Mouse (Mus musculus): Measurements from ENCODE around the gene Bcl2. TPM values are rescaled to one million over a fixed set of nuclear protein-coding genes. Genes with fewer than 3 reads are reported as not detected.

Gene Bcl2
- total RNA-seq, 1 experiment: 0.98 TPM

DNA sequence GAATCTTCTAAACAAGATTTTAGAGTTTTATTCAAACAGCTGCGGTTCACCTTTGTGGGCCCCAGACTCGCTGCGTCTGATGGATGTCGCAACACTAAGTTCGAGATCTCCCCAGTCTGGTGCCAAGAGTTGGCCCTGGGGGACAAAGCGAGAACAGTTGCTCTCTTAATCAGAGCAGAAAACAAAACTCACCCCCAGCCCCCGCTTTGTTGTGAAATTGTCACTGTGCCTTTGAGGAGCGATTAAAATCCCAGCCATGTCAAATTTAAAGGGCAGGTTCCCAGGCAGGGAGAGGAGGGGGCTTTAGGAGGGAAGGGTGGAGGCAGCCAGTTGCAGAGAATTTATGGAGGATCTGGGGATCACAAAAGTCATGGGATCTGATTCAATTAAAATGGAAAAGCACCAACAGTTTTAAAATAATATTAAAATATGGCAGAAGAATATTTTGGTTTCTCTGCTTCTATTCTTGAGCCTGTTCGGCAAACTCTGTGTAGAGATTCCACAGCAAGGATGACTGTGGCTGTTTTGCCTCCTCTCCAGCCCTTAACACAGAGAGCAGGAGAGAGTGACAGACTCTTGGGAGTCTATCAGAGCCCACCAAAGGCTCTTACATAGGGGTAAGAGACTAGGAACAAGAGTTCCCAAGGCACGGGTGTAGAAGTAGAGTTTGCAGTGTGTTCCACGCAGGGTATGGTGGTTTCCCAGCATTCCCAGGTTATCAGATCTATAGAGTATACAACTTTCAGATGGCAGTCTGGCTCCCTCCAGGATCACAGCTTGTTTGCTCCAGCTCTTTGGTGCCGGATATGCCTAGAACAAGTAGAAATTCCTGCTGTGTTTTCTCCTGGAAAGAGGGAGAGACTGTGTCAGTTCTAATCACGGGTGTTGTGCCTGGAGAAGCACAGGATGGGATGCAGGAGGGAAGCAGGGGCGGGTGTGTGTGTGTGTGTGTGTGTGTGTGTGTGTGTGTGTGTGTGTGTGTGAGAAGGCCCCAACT, 130.5 kb downstream of the Bcl2 start:
- in situ Hi-C loops (cut with MboI; ENCODE audit: low sequenced_read_pairs in 2 of 2, unreplicated experiment in 2 of 2): no loop called here
- Histone ChIP-seq H3K36me3 (ENCODE audit: control insufficient read depth, insufficient read depth, low read length, poor library complexity, severe bottlenecking) (no peaks in the 10 kb centered on the region), H3K4me3 (ENCODE audit: insufficient read depth in 1 of 2, low read depth in 1 of 2, low read length in 2 of 2, poor library complexity in 1 of 2, severe bottlenecking in 1 of 2) (no peak overlapping the region), H3K27ac (ENCODE audit: insufficient read depth, low read depth, low read length, poor library complexity, severe bottlenecking) (no peak overlapping the region), H3K4me1 (ENCODE audit: control insufficient read depth in 2 of 2, insufficient read depth in 2 of 2, low read length in 2 of 2, poor library complexity in 1 of 2) (no peaks in the 10 kb centered on the region), H3K9me3 (ENCODE audit: control insufficient read depth, insufficient read depth, low read depth, low read length) (no peaks in the 10 kb centered on the region), H3K9ac (ENCODE audit: insufficient read depth, low read depth, low read length, poor library complexity, severe bottlenecking) (no peak overlapping the region)
- no peak for TF ChIP-seq MAFK (IDR thresholded peaks at IDR 0.05; ENCODE audit: insufficient read depth, low read depth, low read length)
- no peak for TF ChIP-seq CHD2 (IDR thresholded peaks at IDR 0.05; ENCODE audit: low read depth, low read length)
- TF ChIP-seq ZNF384 (IDR thresholded peaks at IDR 0.05; ENCODE audit: low read depth, low read length): no peak
- no peak for DNase-seq (ENCODE audit: low read depth, low spot score)

- H3K27ac ChIP-seq (ENCODE audit: insufficient read depth, low read depth, low read length, poor library complexity, severe bottlenecking): no peak overlapping the region
- DNase-seq (ENCODE audit: low read depth, low spot score): no peak
- in situ Hi-C loops (cut with MboI; ENCODE audit: low sequenced_read_pairs in 2 of 2, unreplicated experiment in 2 of 2): no loop called here
Observed at GRCm38 (mm10) chr1:106582810-106583209, 131.3 kb downstream of the Bcl2 start.

DNA sequence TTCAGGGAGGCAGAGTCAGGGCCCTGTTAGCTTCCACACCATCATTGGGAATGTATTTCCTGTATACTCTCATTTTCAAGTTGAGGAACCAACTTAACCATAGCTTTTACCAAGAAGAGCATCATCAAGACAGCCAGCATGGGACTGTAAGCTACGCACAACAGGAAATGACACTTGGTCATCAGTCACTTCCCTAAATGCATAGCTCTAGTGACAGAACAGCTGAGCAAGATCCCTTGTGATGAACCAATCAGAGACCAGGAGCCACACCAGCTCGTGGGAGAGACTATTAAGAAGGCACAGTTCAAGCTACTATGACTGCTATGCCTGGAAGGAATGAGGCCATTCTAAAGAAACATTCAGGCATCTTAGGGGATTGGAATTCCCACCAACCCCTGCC, 132.3 kb downstream of the Bcl2 start:
- H3K4me1 ChIP-seq (ENCODE audit: control insufficient read depth in 2 of 2, insufficient read depth in 2 of 2, low read length in 2 of 2, poor library complexity in 1 of 2): no peaks in the 10 kb centered on the region
- H3K27ac ChIP-seq (ENCODE audit: insufficient read depth, low read depth, low read length, poor library complexity, severe bottlenecking): no peak overlapping the region
- TF ChIP-seq ZC3H11A (IDR thresholded peaks at IDR 0.05; ENCODE audit: borderline replicate concordance, low read depth, low read length): no peak
- TF ChIP-seq CHD2 (IDR thresholded peaks at IDR 0.05; ENCODE audit: low read depth, low read length): no peak
- no peak overlapping the region for H3K4me3 ChIP-seq (ENCODE audit: insufficient read depth in 1 of 2, low read depth in 1 of 2, low read length in 2 of 2, poor library complexity in 1 of 2, severe bottlenecking in 1 of 2)
- no peaks in the 10 kb centered on the region for H3K36me3 ChIP-seq (ENCODE audit: control insufficient read depth, insufficient read depth, low read length, poor library complexity, severe bottlenecking)
- no peaks in the 10 kb centered on the region for H3K9me3 ChIP-seq (ENCODE audit: control insufficient read depth, insufficient read depth, low read depth, low read length)
- DNase-seq (ENCODE audit: low read depth, low spot score): no peak
- in situ Hi-C loops (cut with MboI; ENCODE audit: low sequenced_read_pairs in 2 of 2, unreplicated experiment in 2 of 2): no loop called here
- H3K9ac ChIP-seq (ENCODE audit: insufficient read depth, low read depth, low read length, poor library complexity, severe bottlenecking): no peak overlapping the region

More at GRCm38 (mm10) chr1:106582810-106583209, 131.3 kb downstream of the Bcl2 start:
- Histone ChIP-seq H3K4me3 (ENCODE audit: insufficient read depth in 1 of 2, low read depth in 1 of 2, low read length in 2 of 2, poor library complexity in 1 of 2, severe bottlenecking in 1 of 2) (no peak overlapping the region), H3K9me3 (ENCODE audit: control insufficient read depth, insufficient read depth, low read depth, low read length) (no peaks in the 10 kb centered on the region), H3K9ac (ENCODE audit: insufficient read depth, low read depth, low read length, poor library complexity, severe bottlenecking) (no peak overlapping the region), H3K36me3 (ENCODE audit: control insufficient read depth, insufficient read depth, low read length, poor library complexity, severe bottlenecking) (no peaks in the 10 kb centered on the region), H3K4me1 (ENCODE audit: control insufficient read depth in 2 of 2, insufficient read depth in 2 of 2, low read length in 2 of 2, poor library complexity in 1 of 2) (no peaks in the 10 kb centered on the region)
- no peak for TF ChIP-seq MAFK (IDR thresholded peaks at IDR 0.05; ENCODE audit: insufficient read depth, low read depth, low read length)
- TF ChIP-seq ZNF384 (IDR thresholded peaks at IDR 0.05; ENCODE audit: low read depth, low read length): no peak
- TF ChIP-seq ZC3H11A (IDR thresholded peaks at IDR 0.05; ENCODE audit: borderline replicate concordance, low read depth, low read length): no peak
- no peak for TF ChIP-seq HCFC1 (IDR thresholded peaks at IDR 0.05; ENCODE audit: borderline replicate concordance, insufficient read depth, low read length)
- TF ChIP-seq CHD2 (IDR thresholded peaks at IDR 0.05; ENCODE audit: low read depth, low read length): no peak

DNA sequence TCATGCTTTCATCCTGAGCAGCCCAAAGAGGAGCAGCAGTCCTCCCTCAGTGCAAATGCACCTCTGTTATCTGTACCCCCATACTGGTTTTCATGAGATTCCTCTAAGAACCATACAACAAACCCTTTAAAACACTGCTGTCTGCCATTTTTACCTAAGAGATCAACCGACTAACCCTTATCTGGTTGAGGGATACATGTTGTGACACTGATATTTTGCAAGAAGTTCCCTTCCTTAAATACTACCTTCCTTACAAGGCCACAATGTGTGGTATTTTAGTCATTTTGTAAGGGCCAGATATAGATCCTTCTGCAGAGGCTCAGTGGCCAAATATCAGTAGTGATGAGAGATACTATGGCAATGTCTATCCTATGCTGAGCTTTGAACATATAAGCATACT, 134.3 kb downstream of the Bcl2 start:
- Histone ChIP-seq H3K4me1 (ENCODE audit: control insufficient read depth in 2 of 2, insufficient read depth in 2 of 2, low read length in 2 of 2, poor library complexity in 1 of 2) (no peaks in the 10 kb centered on the region), H3K36me3 (ENCODE audit: control insufficient read depth, insufficient read depth, low read length, poor library complexity, severe bottlenecking) (no peaks in the 10 kb centered on the region), H3K9me3 (ENCODE audit: control insufficient read depth, insufficient read depth, low read depth, low read length) (no peaks in the 10 kb centered on the region), H3K27ac (ENCODE audit: insufficient read depth, low read depth, low read length, poor library complexity, severe bottlenecking) (no peak overlapping the region), H3K4me3 (ENCODE audit: insufficient read depth in 1 of 2, low read depth in 1 of 2, low read length in 2 of 2, poor library complexity in 1 of 2, severe bottlenecking in 1 of 2) (no peak overlapping the region), H3K9ac (ENCODE audit: insufficient read depth, low read depth, low read length, poor library complexity, severe bottlenecking) (no peak overlapping the region)
- in situ Hi-C loops (cut with MboI; ENCODE audit: low sequenced_read_pairs in 2 of 2, unreplicated experiment in 2 of 2): no loop called here
- TF ChIP-seq HCFC1 (IDR thresholded peaks at IDR 0.05; ENCODE audit: borderline replicate concordance, insufficient read depth, low read length) (no peak), CHD2 (IDR thresholded peaks at IDR 0.05; ENCODE audit: low read depth, low read length) (no peak), ZNF384 (IDR thresholded peaks at IDR 0.05; ENCODE audit: low read depth, low read length) (no peak), MAFK (IDR thresholded peaks at IDR 0.05; ENCODE audit: insufficient read depth, low read depth, low read length) (no peak), ZC3H11A (IDR thresholded peaks at IDR 0.05; ENCODE audit: borderline replicate concordance, low read depth, low read length) (no peak)
- no peak for DNase-seq (ENCODE audit: low read depth, low spot score)
